Mouse (Mus musculus) heart, postnatal 0 days (tissue): ENCODE data around the gene Map2k4.

Experiments used
- CTCF ChIP-seq: IDR thresholded peaks from 2 replicates; pipeline ENCODE4 v1.5.1; 2016; ENCODE audit warnings: antibody characterized with exemption, control low read depth, low read depth
- EP300 ChIP-seq: IDR thresholded peaks from 2 replicates; pipeline ENCODE4 v1.6.1; 2016; ENCODE audit warnings: antibody characterized with exemption, low read depth

DNA sequence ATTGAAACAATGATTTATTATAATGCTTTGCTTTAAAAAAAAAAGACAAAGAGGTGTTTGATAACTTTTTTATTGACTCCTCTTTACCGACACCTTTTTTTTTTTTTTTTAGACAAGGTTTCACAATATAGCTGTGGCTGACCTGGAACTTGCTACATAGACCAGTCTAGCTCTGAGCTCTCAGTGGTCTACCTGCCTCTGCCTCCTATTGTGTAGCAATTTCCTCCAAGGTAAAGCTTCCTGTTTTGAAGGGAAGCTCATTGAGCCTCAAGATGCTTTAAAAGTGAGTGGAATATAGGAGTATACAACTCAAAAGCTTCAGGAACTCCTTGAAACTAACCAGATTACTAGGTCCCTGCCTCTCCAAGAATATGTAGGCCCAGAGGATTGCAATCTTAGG is 7.8 kb upstream of the Map2k4 start:
- TF ChIP-seq CTCF (no peak), EP300 (no peak)
